Mouse (Mus musculus): ENCODE measurements around the gene Pcdh7. TPM values are rescaled to one million over a fixed set of nuclear protein-coding genes. Genes with fewer than 3 reads are reported as not detected.

The Pcdh7 gene
- polyA plus RNA-seq, 1 experiment from 2014 or later = 23.9 TPM

GRCm38 (mm10) chr5:57907218-57907617 is 189.5 kb downstream of the Pcdh7 start:
- no peaks in the 10 kb centered on the region for H3K36me3 ChIP-seq
- DNase-seq (ENCODE audit: low spot score) = no peak
- WGBS = 74% methylated on average over 4 of the region's 4 CpGs
- H3K27ac ChIP-seq = no peak overlapping the region
- H3K4me3 ChIP-seq = no peak overlapping the region
- H3K9me3 ChIP-seq = no peaks in the 10 kb centered on the region
- no peaks in the 10 kb centered on the region for H3K27me3 ChIP-seq (ENCODE audit: insufficient read depth, poor library complexity, severe bottlenecking)
- H3K4me1 ChIP-seq = no peaks in the 10 kb centered on the region

GRCm38 (mm10) chr5:57921140-57921539 is 203.4 kb downstream of the Pcdh7 start:
- no peak overlapping the region for H3K27ac ChIP-seq
- no peaks in the 10 kb centered on the region for H3K27me3 ChIP-seq (ENCODE audit: insufficient read depth, poor library complexity, severe bottlenecking)
- no peaks in the 10 kb centered on the region for H3K4me1 ChIP-seq
- H3K4me3 ChIP-seq = no peak overlapping the region
- 90% methylated on average over 5 of the region's 5 CpGs for WGBS
- no peaks in the 10 kb centered on the region for H3K36me3 ChIP-seq
- no peak for DNase-seq (ENCODE audit: low spot score)
- H3K9me3 ChIP-seq = no peaks in the 10 kb centered on the region

GRCm38 (mm10) chr5:57931331-57931730 is 213.6 kb downstream of the Pcdh7 start:
- Histone ChIP-seq H3K4me1 (no peaks in the 10 kb centered on the region), H3K9me3 (no peaks in the 10 kb centered on the region), H3K27ac (no peak overlapping the region), H3K27me3 (ENCODE audit: insufficient read depth, poor library complexity, severe bottlenecking) (no peaks in the 10 kb centered on the region), H3K4me3 (no peak overlapping the region), H3K36me3 (no peaks in the 10 kb centered on the region)
- 91% methylated on average over 5 of the region's 5 CpGs for WGBS
- DNase-seq (ENCODE audit: low spot score) = no peak

- Histone ChIP-seq H3K27me3 (ENCODE audit: insufficient read depth, poor library complexity, severe bottlenecking) (no peaks in the 10 kb centered on the region), H3K36me3 (no peaks in the 10 kb centered on the region), H3K4me3 (no peak overlapping the region), H3K4me1 (no peaks in the 10 kb centered on the region), H3K9me3 (no peaks in the 10 kb centered on the region), H3K27ac (no peak overlapping the region)
- 88% methylated on average over 5 of the region's 5 CpGs for WGBS
- no peak for DNase-seq (ENCODE audit: low spot score)
These were observed 214.0 kb downstream of the Pcdh7 start for GRCm38 (mm10) chr5:57931738-57932137.

GRCm38 (mm10) chr5:57934666-57935065 is 216.9 kb downstream of the Pcdh7 start:
- Histone ChIP-seq H3K4me3 (no peak overlapping the region), H3K36me3 (no peaks in the 10 kb centered on the region), H3K9me3 (no peaks in the 10 kb centered on the region), H3K4me1 (no peaks in the 10 kb centered on the region), H3K27me3 (ENCODE audit: insufficient read depth, poor library complexity, severe bottlenecking) (no peaks in the 10 kb centered on the region), H3K27ac (no peak overlapping the region)
- no peak for DNase-seq (ENCODE audit: low spot score)
- 89% methylated on average over 2 of the region's 2 CpGs for WGBS

GRCm38 (mm10) chr5:57940457-57940856 is 222.7 kb downstream of the Pcdh7 start:
- no peaks in the 10 kb centered on the region for H3K9me3 ChIP-seq
- no peak for DNase-seq (ENCODE audit: low spot score)
- no peak overlapping the region for H3K4me3 ChIP-seq
- H3K4me1 ChIP-seq = no peaks in the 10 kb centered on the region
- 78% methylated on average over 3 of the region's 3 CpGs for WGBS
- H3K27me3 ChIP-seq (ENCODE audit: insufficient read depth, poor library complexity, severe bottlenecking) = no peaks in the 10 kb centered on the region
- H3K36me3 ChIP-seq = no peaks in the 10 kb centered on the region
- no peak overlapping the region for H3K27ac ChIP-seq

- no peak for DNase-seq (ENCODE audit: low spot score)
These were observed 225.4 kb downstream of the Pcdh7 start for GRCm38 (mm10) chr5:57943176-57943575.

GRCm38 (mm10) chr5:57943611-57944010 is 225.8 kb downstream of the Pcdh7 start:
- Histone ChIP-seq H3K4me3 (no peak overlapping the region), H3K4me1 (no peaks in the 10 kb centered on the region), H3K36me3 (no peaks in the 10 kb centered on the region), H3K27ac (no peak overlapping the region), H3K27me3 (ENCODE audit: insufficient read depth, poor library complexity, severe bottlenecking) (no peaks in the 10 kb centered on the region), H3K9me3 (no peaks in the 10 kb centered on the region)
- DNase-seq (ENCODE audit: low spot score) = no peak
- 95% methylated on average over 2 of the region's 2 CpGs for WGBS

More at GRCm38 (mm10) chr5:57943176-57943575, 225.4 kb downstream of the Pcdh7 start:
- Histone ChIP-seq H3K36me3 (no peaks in the 10 kb centered on the region), H3K9me3 (no peaks in the 10 kb centered on the region), H3K4me1 (no peaks in the 10 kb centered on the region), H3K4me3 (no peak overlapping the region), H3K27ac (no peak overlapping the region), H3K27me3 (ENCODE audit: insufficient read depth, poor library complexity, severe bottlenecking) (no peaks in the 10 kb centered on the region)
- 90% methylated on average over 2 of the region's 2 CpGs for WGBS

GRCm38 (mm10) chr5:57945419-57945818 is 227.7 kb downstream of the Pcdh7 start:
- WGBS = 80% methylated on average over 3 of the region's 3 CpGs
- no peak for DNase-seq (ENCODE audit: low spot score)
- Histone ChIP-seq H3K4me1 (no peaks in the 10 kb centered on the region), H3K27ac (no peak overlapping the region), H3K27me3 (ENCODE audit: insufficient read depth, poor library complexity, severe bottlenecking) (no peaks in the 10 kb centered on the region), H3K4me3 (no peak overlapping the region), H3K36me3 (no peaks in the 10 kb centered on the region), H3K9me3 (no peaks in the 10 kb centered on the region)

- H3K9me3 ChIP-seq = no peaks in the 10 kb centered on the region
- DNase-seq (ENCODE audit: low spot score) = no peak
- WGBS = 28% methylated on average over 1 of the region's 1 CpGs
- H3K4me1 ChIP-seq = no peaks in the 10 kb centered on the region; the same call in 1 of the 2 replicates
- H3K4me3 ChIP-seq = no peak overlapping the region
- H3K27ac ChIP-seq = no peak overlapping the region
- no peaks in the 10 kb centered on the region for H3K27me3 ChIP-seq (ENCODE audit: insufficient read depth, poor library complexity, severe bottlenecking)
- no peaks in the 10 kb centered on the region for H3K36me3 ChIP-seq
These were observed 241.6 kb downstream of the Pcdh7 start for GRCm38 (mm10) chr5:57959317-57959716.

GRCm38 (mm10) chr5:57963792-57964191 is 246.0 kb downstream of the Pcdh7 start:
- Histone ChIP-seq H3K36me3 (no peaks in the 10 kb centered on the region), H3K27ac (no peak overlapping the region), H3K9me3 (no peaks in the 10 kb centered on the region), H3K4me1 (no peaks in the 10 kb centered on the region; the same call in 1 of the 2 replicates), H3K27me3 (ENCODE audit: insufficient read depth, poor library complexity, severe bottlenecking) (no peaks in the 10 kb centered on the region), H3K4me3 (no peak overlapping the region)
- 84% methylated on average over 4 of the region's 4 CpGs for WGBS
- no peak for DNase-seq (ENCODE audit: low spot score)

GRCm38 (mm10) chr5:57964201-57964600 is 246.4 kb downstream of the Pcdh7 start:
- Histone ChIP-seq H3K4me3 (no peak overlapping the region), H3K36me3 (no peaks in the 10 kb centered on the region)
- 87% methylated on average over 4 of the region's 4 CpGs for WGBS

GRCm38 (mm10) chr5:57993584-57993983 is 275.8 kb downstream of the Pcdh7 start:
- 82% methylated on average over 2 of the region's 2 CpGs for WGBS
- H3K27ac ChIP-seq = no peak overlapping the region
- no peaks in the 10 kb centered on the region for H3K36me3 ChIP-seq

More at GRCm38 (mm10) chr5:57964201-57964600, 246.4 kb downstream of the Pcdh7 start:
- no peak for DNase-seq (ENCODE audit: low spot score)
- Histone ChIP-seq H3K27ac (no peak overlapping the region), H3K27me3 (ENCODE audit: insufficient read depth, poor library complexity, severe bottlenecking) (no peaks in the 10 kb centered on the region), H3K4me1 (no peaks in the 10 kb centered on the region), H3K9me3 (no peaks in the 10 kb centered on the region)

GRCm38 (mm10) chr5:58021331-58021730 is 303.6 kb downstream of the Pcdh7 start:
- H3K9me3 ChIP-seq = no peaks in the 10 kb centered on the region
- WGBS = 79% methylated on average over 2 of the region's 2 CpGs

More at GRCm38 (mm10) chr5:57993584-57993983, 275.8 kb downstream of the Pcdh7 start:
- H3K4me3 ChIP-seq = no peak overlapping the region
- H3K27me3 ChIP-seq (ENCODE audit: insufficient read depth, poor library complexity, severe bottlenecking) = no peaks in the 10 kb centered on the region
- H3K4me1 ChIP-seq = no peaks in the 10 kb centered on the region
- no peaks in the 10 kb centered on the region for H3K9me3 ChIP-seq
- no peak for DNase-seq (ENCODE audit: low spot score)

More at GRCm38 (mm10) chr5:58021331-58021730, 303.6 kb downstream of the Pcdh7 start:
- H3K4me1 ChIP-seq = no peaks in the 10 kb centered on the region
- H3K27ac ChIP-seq = no peak overlapping the region
- no peak overlapping the region for H3K4me3 ChIP-seq
- H3K36me3 ChIP-seq = no peaks in the 10 kb centered on the region
- H3K27me3 ChIP-seq (ENCODE audit: insufficient read depth, poor library complexity, severe bottlenecking) = no peaks in the 10 kb centered on the region
- no peak for DNase-seq (ENCODE audit: low spot score)
